Mouse (Mus musculus) lung, embryonic 14.5 days (tissue): ENCODE data around the gene Lipt1. TPM values are rescaled to one million over a fixed set of nuclear protein-coding genes. Genes with fewer than 3 reads are reported as not detected.

ENCODE experiments used
- ATAC-seq: fragments of 200-750 bp; cut with Nextera tagmentation; 2 replicates; pipeline ENCODE4 v1.8.0; 2017; ENCODE audit warnings: mild to moderate bottlenecking, moderate TSS enrichment, moderate library complexity; ENCODE audit not compliant: insufficient read depth
- DNase-seq: peaks from one replicate; pipeline ENCODE4 v3.0.0-alpha.2; 2015
- H3K27ac ChIP-seq: fragments of 300-500 bp; sonication (generic); 2 replicates; pipeline ENCODE4 v1.5.1; 2014; ENCODE audit warnings: low read depth, mild to moderate bottlenecking, moderate library complexity
- H3K27me3 ChIP-seq: fragments of 300-500 bp; sonication (generic); 2 replicates; pipeline ENCODE4 v1.6.1; 2014; ENCODE audit warnings: low read length, control low read depth; ENCODE audit not compliant: insufficient read depth
- H3K36me3 ChIP-seq: fragments of 300-500 bp; sonication (generic); 2 replicates; pipeline ENCODE4 v1.6.1; 2014; ENCODE audit warnings: control low read depth; ENCODE audit not compliant: insufficient read depth
- H3K4me1 ChIP-seq: fragments of 300-500 bp; sonication (generic); 2 replicates; pipeline ENCODE4 v1.6.1; 2014; ENCODE audit warnings: antibody characterized with exemption, control low read depth; ENCODE audit not compliant: insufficient read depth
- H3K4me2 ChIP-seq: fragments of 300-500 bp; sonication (generic); 2 replicates; pipeline ENCODE4 v1.6.1; 2014; ENCODE audit warnings: mild to moderate bottlenecking
- H3K4me3 ChIP-seq: fragments of 300-500 bp; sonication (generic); 2 replicates; pipeline ENCODE4 v1.5.1; 2014; ENCODE audit warnings: low read depth, low read length
- H3K9ac ChIP-seq: fragments of 300-500 bp; sonication (generic); 2 replicates; pipeline ENCODE4 v1.6.1; 2014
- H3K9me3 ChIP-seq: fragments of 300-500 bp; sonication (generic); 2 replicates; pipeline ENCODE4 v1.6.1; 2016; ENCODE audit warnings: low read depth, low read length, control low read depth
- CTCF ChIP-seq: IDR thresholded peaks from 2 replicates; pipeline ENCODE4 v1.5.1; 2016; ENCODE audit warnings: antibody characterized with exemption, low read depth
- WGBS: fragments of 180-500 bp; shearing (Covaris S2); extraction: QIAGEN DNeasy Blood & Tissue Kit; methylation state at CpG from one replicate; pipeline ENCODE4 v1.1.7; 2014; 5-methylcytosine and 5-hydroxymethylcytosine counted together
- polyA plus RNA-seq: library from polyadenylated mRNA; unstranded; fragments of >200 nt; fragmentation: Nextera tagmentation; extraction: Ambion mirVana; gene quantifications from 2 replicates; pipeline ENCODE4 v1.2.1, GENCODE M21; 2014

Lipt1 gene
- polyA plus RNA-seq, 1 experiment from 2014 or later, result 7.2 TPM

- no peak overlapping the region for H3K9ac ChIP-seq
- no peaks in the 10 kb centered on the region for H3K4me1 ChIP-seq
- H3K9me3 ChIP-seq, result peaks cover 4% of the 10 kb centered on the region; the same call in 1 of the 2 replicates
- H3K36me3 ChIP-seq, result peaks cover 56% of the 10 kb centered on the region
- no peak overlapping the region for H3K4me2 ChIP-seq
- H3K4me3 ChIP-seq, result no peak overlapping the region
- WGBS, result 94% methylated on average over 13 of the region's 13 CpGs
- no peak for DNase-seq
- H3K27me3 ChIP-seq, result no peaks in the 10 kb centered on the region
- no peak for ATAC-seq
- no peak overlapping the region for H3K27ac ChIP-seq
- TF ChIP-seq CTCF, result no peak
Observed at GRCm38 (mm10) chr1:37877736-37878460, 6.4 kb downstream of the Lipt1 start.

- Histone ChIP-seq H3K36me3 (peaks cover 31% of the 10 kb centered on the region), H3K9me3 (no peaks in the 10 kb centered on the region), H3K4me3 (no peak overlapping the region), H3K4me2 (no peak overlapping the region), H3K27ac (no peak overlapping the region), H3K27me3 (no peaks in the 10 kb centered on the region), H3K4me1 (no peaks in the 10 kb centered on the region), H3K9ac (no peak overlapping the region)
- TF ChIP-seq CTCF, result no peak
- WGBS, result 84% methylated on average over 4 of the region's 4 CpGs
- ATAC-seq (no peak), DNase-seq (no peak)
Observed at GRCm38 (mm10) chr1:37883411-37883810, 11.9 kb downstream of the Lipt1 start.

- no peaks in the 10 kb centered on the region for H3K27me3 ChIP-seq
- ATAC-seq, result no peak
- no peak overlapping the region for H3K27ac ChIP-seq
- H3K4me1 ChIP-seq, result peaks cover 5% of the 10 kb centered on the region; the same call in 1 of the 2 replicates
- H3K9ac ChIP-seq, result no peak overlapping the region
- 73% methylated on average over 4 of the region's 4 CpGs for WGBS
- TF ChIP-seq CTCF, result no peak
- H3K36me3 ChIP-seq, result peaks cover 23% of the 10 kb centered on the region
- peak; percentile 19 for DNase-seq
- H3K4me3 ChIP-seq, result no peak overlapping the region
- H3K9me3 ChIP-seq, result no peaks in the 10 kb centered on the region
- H3K4me2 ChIP-seq, result no peak overlapping the region
Observed at GRCm38 (mm10) chr1:37884451-37884850, 12.9 kb downstream of the Lipt1 start.

- peak overlapping the region; percentile 69; the same call in 1 of the 2 replicates for H3K9ac ChIP-seq
- peak overlapping the region; percentile 61 for H3K4me2 ChIP-seq
- peak overlapping the region; percentile 73 for H3K4me3 ChIP-seq
- WGBS, result 75% methylated on average over 7 of the region's 7 CpGs
- no peaks in the 10 kb centered on the region for H3K9me3 ChIP-seq
- ATAC-seq (no peak), DNase-seq (no peak)
- no peak overlapping the region for H3K27ac ChIP-seq
- peaks cover 9% of the 10 kb centered on the region; the same call in 1 of the 2 replicates for H3K4me1 ChIP-seq
- TF ChIP-seq CTCF, result no peak
- H3K27me3 ChIP-seq, result no peaks in the 10 kb centered on the region
- H3K36me3 ChIP-seq, result peaks cover 14% of the 10 kb centered on the region
Observed at GRCm38 (mm10) chr1:37889206-37889605, 17.7 kb downstream of the Lipt1 start.

- Histone ChIP-seq H3K9ac (peak within 1 kb of the TSS; percentile 69), H3K27ac (peak within 1 kb of the TSS; percentile 83), H3K36me3 (peaks cover 11% of the 10 kb centered on the region), H3K4me2 (peak within 1 kb of the TSS; percentile 61), H3K4me3 (peak within 1 kb of the TSS; percentile 73), H3K27me3 (no peaks in the 10 kb centered on the region), H3K4me1 (peaks cover 9% of the 10 kb centered on the region; the same call in 1 of the 2 replicates), H3K9me3 (no peaks in the 10 kb centered on the region)
- under 1% methylated on average over 41 of the region's 41 CpGs for WGBS
- peak; percentile 97 for DNase-seq
- TF ChIP-seq CTCF, result no peak
- ATAC-seq, result peak; percentile 94
Observed at GRCm38 (mm10) chr1:37890025-37890652, 18.6 kb downstream of the Lipt1 start, which contains the start of the genes Mitd1 and Mrpl30. TSS of gene Mitd1 (minus strand) at chr1:37890411. TSS of gene Mrpl30 (plus strand) at chr1:37890477.

GRCm38 (mm10) chr1:37891400-37891799, 19.9 kb downstream of the Lipt1 start:
- H3K9ac ChIP-seq, result peak overlapping the region; percentile 69; the same call in 1 of the 2 replicates
- peak; percentile 44 for TF ChIP-seq CTCF
- no peaks in the 10 kb centered on the region for H3K27me3 ChIP-seq
- peak; percentile 63 for DNase-seq
- ATAC-seq, result no peak
- H3K4me2 ChIP-seq, result peak overlapping the region; percentile 61
- H3K4me1 ChIP-seq, result peaks cover 9% of the 10 kb centered on the region; the same call in 1 of the 2 replicates
- 46% methylated on average over 3 of the region's 3 CpGs for WGBS
- no peaks in the 10 kb centered on the region for H3K9me3 ChIP-seq
- peaks cover 19% of the 10 kb centered on the region for H3K36me3 ChIP-seq
- peak overlapping the region; percentile 73 for H3K4me3 ChIP-seq
- no peak overlapping the region for H3K27ac ChIP-seq

GRCm38 (mm10) chr1:37894606-37895005, 23.1 kb downstream of the Lipt1 start:
- Histone ChIP-seq H3K27me3 (no peaks in the 10 kb centered on the region), H3K4me3 (no peak overlapping the region), H3K4me2 (no peak overlapping the region), H3K9me3 (no peaks in the 10 kb centered on the region), H3K9ac (no peak overlapping the region), H3K4me1 (0 out of 2 replicates have a peak, but pooled peaks cover 3% of the 10 kb centered on the region), H3K36me3 (peaks cover 49% of the 10 kb centered on the region), H3K27ac (no peak overlapping the region)
- DNase-seq (no peak), ATAC-seq (no peak)
- no peak for TF ChIP-seq CTCF
